Comparison of ENCODE assay signal across 21 mouse cellular contexts in the genomic region with DNA sequence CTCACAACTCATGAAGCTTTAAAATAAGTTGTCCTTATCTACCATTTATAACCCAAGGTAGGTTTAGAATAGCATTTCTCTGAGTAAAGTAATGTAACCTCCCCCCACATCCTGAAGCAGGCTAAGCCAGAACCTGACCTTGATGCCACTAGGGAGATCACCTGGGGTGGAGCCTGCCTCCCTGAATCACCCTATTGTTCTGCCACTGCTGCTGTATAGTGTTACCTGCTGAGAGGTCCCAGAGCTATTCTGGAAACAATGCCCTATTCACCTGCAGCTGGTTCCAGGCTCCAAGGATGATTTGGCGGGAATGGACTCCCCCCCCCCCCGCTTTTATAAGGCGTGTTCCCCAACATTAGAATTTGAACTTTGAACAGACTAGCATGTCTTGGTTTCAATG.
A peak's percentile ranks its signal among the peaks of the same experiment; 100 is the strongest.
DNase-seq lines count a peak whose midpoint lies in the region; ATAC-seq lines count a peak whose summit lies in the region.
"Had no signal": no experiment of that assay in that cellular context is flagged by ENCODE, and none has a peak within 500 bp of the region (broad histone marks: within the 10 kb centered on the region; RNA-seq: fewer than 3 reads in every experiment).

No protein-coding gene starts in this region.

- H3K36me3 ChIP-seq in hindbrain, embryonic 14.5 days (replicated peaks; ENCODE audit: control insufficient read depth, insufficient read depth) = no peaks in the 10 kb centered on the region
- H3K36me3 ChIP-seq: embryonic facial prominence, embryonic 12.5 days; forebrain, embryonic 15.5 days; G1E had no signal

- no peak overlapping the region for H3K4me3 ChIP-seq in hindbrain, embryonic 14.5 days (replicated peaks; ENCODE audit: low read length)
- H3K4me3 ChIP-seq: embryonic facial prominence, embryonic 12.5 days; forebrain, embryonic 13.5 days; forebrain, embryonic 15.5 days had no signal

- H3K27me3 ChIP-seq in hindbrain, embryonic 14.5 days (ENCODE audit: control insufficient read depth, insufficient read depth, low read length) = no peaks in the 10 kb centered on the region
- H3K27me3 ChIP-seq: embryonic facial prominence, embryonic 12.5 days; forebrain, embryonic 13.5 days; forebrain, embryonic 15.5 days; Patski had no signal

- H3K4me1 ChIP-seq in hindbrain, embryonic 14.5 days (replicated peaks; ENCODE audit: control insufficient read depth, insufficient read depth, low read length) = no peaks in the 10 kb centered on the region
- H3K4me1 ChIP-seq: embryonic facial prominence, embryonic 12.5 days; forebrain, embryonic 13.5 days; forebrain, embryonic 15.5 days had no signal

- DNase-seq in ES-CJ7 (ENCODE audit: low read depth, low spot score) = peak; percentile 94
- DNase-seq in R1 (ENCODE audit: low read depth, low spot score) = peak; percentile 91
- DNase-seq in ZHBTc4 (ENCODE audit: low read depth, low spot score) = peak; percentile 76
- no peak for DNase-seq in hindbrain, embryonic 14.5 days (ENCODE audit: low spot score)
- no peak for DNase-seq in spleen, adult 12 weeks (ENCODE audit: low spot score)
- DNase-seq in lung, postnatal 25 days (ENCODE audit: low spot score) = no peak
- DNase-seq: adrenal gland, adult 8-10 months; adrenal gland, postnatal 14 days; adrenal gland, postnatal 36 days; cerebellum, adult 11-12 months; cerebellum, adult 2 months; cerebellum, adult 9-10 months; cerebellum, postnatal 10 days; cerebellum, postnatal 25 days; forebrain, postnatal 0 days had no signal

- no peak overlapping the region for H3K9ac ChIP-seq in hindbrain, embryonic 14.5 days
- H3K9ac ChIP-seq: embryonic facial prominence, embryonic 12.5 days; forebrain, embryonic 13.5 days; forebrain, embryonic 15.5 days; forebrain, postnatal 0 days had no signal

- H3K4me2 ChIP-seq in hindbrain, embryonic 14.5 days (replicated peaks) = no peak overlapping the region
- H3K4me2 ChIP-seq: embryonic facial prominence, embryonic 12.5 days; forebrain, embryonic 13.5 days; forebrain, embryonic 15.5 days had no signal

- H3K27ac ChIP-seq in hindbrain, embryonic 14.5 days = no peak overlapping the region
- H3K27ac ChIP-seq: embryonic facial prominence, embryonic 12.5 days; forebrain, embryonic 13.5 days; forebrain, embryonic 15.5 days had no signal

- H3K9me3 ChIP-seq in hindbrain, embryonic 14.5 days (ENCODE audit: control insufficient read depth, low read length) = no peaks in the 10 kb centered on the region
- H3K9me3 ChIP-seq: embryonic facial prominence, embryonic 12.5 days; forebrain, embryonic 13.5 days; forebrain, embryonic 15.5 days; G1E had no signal

- ATAC-seq in hindbrain, embryonic 14.5 days (ENCODE audit: low FRiP score) = no peak
- ATAC-seq in activated CD4-positive, CD25-positive, alpha-beta regulatory T cell, adult 4 months = no peak
- ATAC-seq: forebrain, embryonic 13.5 days; forebrain, embryonic 15.5 days; forebrain, postnatal 0 days; Patski had no signal

- 65% methylated on average over 3 of the region's 3 CpGs for WGBS in hindbrain, embryonic 14.5 days

Comparison
In these comparisons a context has a peak if more than half of its experiments do, and no peak if none do; other contexts are left out.
1. DNase-seq: peak in ES-CJ7 (single experiment), R1 (single experiment) and ZHBTc4 (single experiment); none in hindbrain, embryonic 14.5 days (single experiment), spleen, adult 12 weeks (single experiment) and lung, postnatal 25 days (single experiment).